Mouse (Mus musculus) layer of hippocampus, postnatal 36 days (tissue): Measurements from ENCODE around the gene Dok5. TPM values are rescaled to one million over a fixed set of nuclear protein-coding genes. Genes with fewer than 3 reads are reported as not detected.

Experiments used
- DNase-seq, 2 experiments: peaks; one replicate each; pipeline ENCODE4 v3.0.0; 2022
- total RNA-seq, 2 experiments: library from RNA; stranded (reverse); gene quantifications; 2 replicates each; pipeline ENCODE4 v1.2.3; 2021

The Dok5 gene
- total RNA-seq, 2 experiments from 2014 or later: 14.6 to 15.6 TPM

GRCm38 (mm10) chr2:170862799-170863198 is 131.2 kb downstream of the Dok5 start:
- DNase-seq: no peak

DNA sequence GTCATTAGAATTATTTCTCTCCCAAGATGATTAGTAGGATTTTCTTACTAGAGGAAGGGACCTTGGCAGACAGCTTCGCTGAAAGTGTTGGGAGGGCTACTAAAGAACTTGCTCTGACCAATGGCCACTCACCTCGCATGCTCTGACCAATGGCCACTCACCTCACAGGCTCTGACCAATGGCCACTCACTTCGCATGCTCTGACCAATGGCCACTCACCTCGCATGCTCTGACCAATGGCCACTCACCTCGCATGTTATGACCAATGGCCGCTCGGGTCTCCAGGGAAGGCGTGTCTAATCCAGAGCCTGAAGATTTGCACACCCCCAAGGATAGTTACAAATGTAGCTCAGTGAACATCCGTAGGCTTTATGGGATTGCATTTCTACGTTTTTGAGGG is 131.6 kb downstream of the Dok5 start:
- DNase-seq: no peak

DNA sequence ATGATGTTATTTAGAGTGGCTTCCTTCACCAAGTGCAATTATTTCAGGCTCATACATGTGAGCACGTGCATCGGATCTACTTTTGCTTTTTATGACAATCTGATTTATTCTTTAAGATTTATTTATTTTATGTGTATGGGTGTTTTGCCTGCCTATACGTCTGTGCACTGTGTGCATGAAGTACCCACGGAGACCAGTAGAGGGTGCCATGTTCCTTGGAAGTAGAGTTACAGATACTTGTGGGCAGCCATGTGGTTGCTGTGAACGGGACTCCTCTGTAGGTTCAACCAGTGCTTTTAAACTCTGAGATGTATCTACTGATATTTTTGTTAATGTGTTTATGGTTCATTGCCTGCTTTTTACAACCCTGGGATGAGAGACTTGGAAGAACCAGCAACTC is 132.4 kb downstream of the Dok5 start:
- DNase-seq: no peak

- DNase-seq: no peak
These were observed 133.2 kb downstream of the Dok5 start for GRCm38 (mm10) chr2:170864820-170865219.

GRCm38 (mm10) chr2:170870566-170870965 is 139.0 kb downstream of the Dok5 start:
- DNase-seq: no peak

DNA sequence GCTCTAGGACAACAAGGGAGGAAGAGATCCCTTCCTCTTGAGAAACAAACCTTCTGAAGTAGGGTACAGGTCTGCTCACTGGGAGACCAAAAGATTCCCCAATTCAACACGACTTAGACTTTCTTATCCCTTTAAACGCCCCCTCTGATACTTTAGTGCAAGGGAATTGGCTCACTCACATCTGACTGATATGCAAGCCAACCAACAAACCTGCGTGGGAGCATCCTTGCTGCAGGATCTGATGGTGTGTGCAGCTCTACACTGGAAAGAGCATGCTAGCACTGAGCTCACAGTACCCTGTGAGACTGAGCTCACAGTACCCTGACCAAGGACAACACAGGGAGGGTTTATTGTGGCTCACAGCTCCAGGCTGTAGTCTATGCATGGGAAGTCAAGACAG is 139.9 kb downstream of the Dok5 start:
- DNase-seq: no peak

GRCm38 (mm10) chr2:170873382-170873781 is 141.8 kb downstream of the Dok5 start:
- peak; percentile 77 to 79 for DNase-seq

DNA sequence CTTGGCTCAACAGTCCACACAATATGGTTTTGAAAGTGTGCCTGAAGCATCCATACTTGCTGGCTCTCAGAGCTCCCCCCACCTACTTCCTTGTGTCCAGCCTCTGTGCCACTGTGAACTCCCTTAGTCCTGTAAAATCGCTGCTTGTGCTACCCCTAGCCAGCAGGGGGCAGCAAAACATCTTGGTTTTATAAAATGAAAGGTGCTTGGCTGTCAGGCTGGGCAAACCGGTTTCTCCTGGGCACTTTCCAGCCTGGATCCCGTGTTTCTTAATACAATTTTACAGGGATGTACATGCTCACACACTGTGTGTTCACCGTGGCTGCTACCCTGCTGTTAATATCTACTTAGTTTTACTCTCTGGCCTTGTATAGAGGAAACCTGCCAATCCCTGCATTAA is 145.9 kb downstream of the Dok5 start:
- DNase-seq: peak; percentile 71 to 76

DNA sequence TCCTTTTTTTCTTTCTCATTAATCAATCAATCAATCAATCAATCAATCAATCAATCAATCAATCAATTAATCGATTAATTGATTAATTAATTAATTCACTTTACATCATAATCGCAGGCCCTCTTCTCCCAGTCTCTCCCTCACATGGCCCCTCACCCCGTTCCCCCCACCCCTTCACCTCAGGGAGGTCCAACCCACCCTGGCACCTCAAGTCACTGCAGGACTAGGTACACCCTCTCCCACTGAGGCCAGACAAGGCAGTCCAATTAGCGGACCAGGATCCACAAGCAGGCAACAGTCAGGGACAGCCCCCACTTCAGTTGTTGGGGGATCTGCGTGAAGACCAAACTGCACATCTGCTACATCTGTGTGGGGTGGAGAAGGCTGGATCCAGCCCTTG is 146.3 kb downstream of the Dok5 start:
- DNase-seq: no peak

- DNase-seq: no peak
These were observed 152.7 kb downstream of the Dok5 start for GRCm38 (mm10) chr2:170884209-170884801.

GRCm38 (mm10) chr2:170887984-170888383 is 156.4 kb downstream of the Dok5 start:
- no peak for DNase-seq

DNA sequence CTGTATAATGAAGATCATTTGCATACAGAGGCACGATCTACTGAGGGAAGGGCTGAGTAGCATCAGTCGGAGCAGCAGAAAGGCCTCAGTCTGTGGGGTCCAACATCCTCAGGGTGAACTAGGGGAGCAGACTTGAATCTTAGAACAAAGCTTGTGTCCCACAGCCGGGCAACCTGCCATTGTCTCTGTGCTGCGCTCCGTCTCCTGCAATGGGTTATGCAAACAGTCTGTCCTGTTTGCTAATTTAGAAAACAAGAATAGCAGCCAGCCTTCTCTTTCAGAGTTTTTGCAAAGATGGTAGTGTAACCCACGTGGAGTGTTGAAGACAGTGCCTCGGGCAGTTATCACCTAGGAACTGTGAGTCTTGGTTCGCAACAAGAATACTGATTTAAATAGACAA is 163.5 kb downstream of the Dok5 start:
- DNase-seq: peak in 1 of 2 experiments; percentile 18

DNA sequence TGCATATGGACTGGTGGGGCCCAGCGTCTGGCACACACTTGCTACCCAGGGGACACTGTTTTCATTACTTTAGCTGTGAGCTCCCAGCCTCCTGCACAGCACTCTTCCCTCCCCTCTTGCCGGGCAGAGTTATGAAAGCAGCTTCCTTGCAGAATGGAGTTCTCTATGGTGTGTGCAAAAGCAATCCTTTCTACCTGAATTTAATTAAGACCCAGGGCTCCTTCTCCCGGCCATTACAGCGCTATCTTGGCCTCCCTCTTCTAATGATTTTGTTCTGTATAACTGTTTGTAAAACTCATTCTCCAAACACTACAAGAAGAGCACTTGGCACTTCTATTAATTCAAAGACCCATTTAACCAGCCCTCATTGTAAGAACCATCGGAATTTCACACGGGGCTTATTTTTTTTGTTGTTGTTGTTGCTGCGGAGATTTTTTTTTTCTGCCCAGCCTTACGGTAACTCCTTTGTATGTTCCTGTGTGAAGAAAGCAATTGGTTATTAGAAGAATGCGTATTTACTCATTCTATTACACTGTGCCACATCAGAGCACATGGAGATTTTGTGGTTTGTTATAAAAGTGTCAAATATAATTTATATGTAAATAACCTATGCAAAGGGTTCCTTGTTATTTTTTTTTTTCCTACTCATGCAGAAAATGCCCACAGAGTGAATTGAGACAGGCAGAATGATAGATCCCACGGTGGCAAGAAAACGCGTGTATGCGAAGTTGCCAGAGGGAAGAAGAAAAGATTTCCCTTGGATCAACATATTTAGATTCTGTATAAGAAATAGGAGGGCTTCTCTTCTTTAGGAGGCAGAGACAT is 170.8 kb downstream of the Dok5 start:
- DNase-seq: no peak

- no peak for DNase-seq
These were observed 171.4 kb downstream of the Dok5 start for GRCm38 (mm10) chr2:170903029-170903306.

DNA sequence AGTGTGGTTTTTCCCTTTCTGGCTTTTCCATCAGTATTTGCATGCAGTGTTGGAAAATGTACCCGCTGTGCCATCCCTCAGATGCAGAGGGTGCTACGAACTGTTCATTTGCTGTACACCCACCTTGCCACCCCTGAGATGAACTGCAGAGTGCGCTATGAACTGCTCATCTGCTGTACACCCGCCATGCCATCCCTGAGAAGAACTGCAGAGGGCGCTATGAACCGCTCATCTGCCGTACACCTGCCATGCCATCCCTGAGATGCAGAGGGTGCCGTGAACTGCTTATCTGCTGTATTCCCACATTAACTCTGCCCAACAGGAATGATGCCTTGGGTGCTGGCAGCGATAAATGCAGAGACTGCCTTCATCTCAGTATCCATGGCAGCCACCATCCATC is 171.8 kb downstream of the Dok5 start:
- DNase-seq: no peak

DNA sequence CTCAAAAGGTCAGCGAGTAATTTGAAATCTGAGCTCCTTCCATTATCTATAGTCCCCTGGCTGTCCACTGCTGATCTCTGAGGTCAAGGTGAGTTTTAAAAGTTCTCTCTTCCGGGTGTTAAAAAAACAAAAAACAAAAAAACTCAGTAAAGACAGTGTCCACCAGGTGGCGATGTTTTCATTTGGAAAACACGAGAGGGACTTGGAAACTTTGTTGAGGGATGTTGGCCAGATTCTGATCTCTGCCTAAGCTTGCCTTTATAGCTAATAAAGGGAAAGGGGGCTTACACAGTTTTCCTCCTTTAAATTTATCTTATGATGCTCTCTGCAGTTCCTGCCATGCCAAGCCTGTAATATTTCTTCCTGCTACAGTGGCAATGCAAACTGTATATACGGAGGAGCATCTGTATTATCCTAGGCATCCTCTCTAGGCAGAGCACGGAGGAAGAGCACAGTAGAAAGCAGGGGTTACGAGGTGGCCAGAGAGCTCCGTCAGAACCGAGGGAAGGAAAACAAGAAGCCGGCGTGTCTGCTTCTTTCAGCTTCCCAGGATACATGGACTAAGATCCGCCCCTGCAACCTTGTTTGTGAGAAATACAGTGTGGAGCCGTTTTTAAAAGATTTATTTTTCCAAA is 181.1 kb downstream of the Dok5 start:
- peak in 1 of 2 experiments; percentile 22 for DNase-seq

DNA sequence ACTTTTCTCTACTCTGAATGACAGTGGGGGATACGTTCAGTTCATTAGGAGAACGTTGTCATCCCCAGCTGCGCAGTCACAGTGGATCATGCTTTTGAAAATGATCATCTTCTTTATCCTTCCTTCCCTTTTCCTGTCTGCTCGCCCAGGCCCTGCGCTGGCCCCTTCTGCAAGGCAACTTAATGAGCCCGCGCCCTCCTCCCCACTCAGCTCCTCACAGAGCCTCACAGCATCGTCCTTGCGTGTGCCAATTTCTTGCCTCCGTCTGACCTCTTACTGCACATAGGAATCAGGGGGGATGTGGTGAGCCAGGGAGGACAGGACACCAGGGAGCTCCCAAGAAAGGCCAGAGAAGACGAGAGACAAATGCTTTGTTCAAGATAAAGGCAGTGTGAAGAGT is 182.3 kb downstream of the Dok5 start:
- no peak for DNase-seq

- DNase-seq: no peak
These were observed 184.0 kb downstream of the Dok5 start for GRCm38 (mm10) chr2:170915646-170916045.

DNA sequence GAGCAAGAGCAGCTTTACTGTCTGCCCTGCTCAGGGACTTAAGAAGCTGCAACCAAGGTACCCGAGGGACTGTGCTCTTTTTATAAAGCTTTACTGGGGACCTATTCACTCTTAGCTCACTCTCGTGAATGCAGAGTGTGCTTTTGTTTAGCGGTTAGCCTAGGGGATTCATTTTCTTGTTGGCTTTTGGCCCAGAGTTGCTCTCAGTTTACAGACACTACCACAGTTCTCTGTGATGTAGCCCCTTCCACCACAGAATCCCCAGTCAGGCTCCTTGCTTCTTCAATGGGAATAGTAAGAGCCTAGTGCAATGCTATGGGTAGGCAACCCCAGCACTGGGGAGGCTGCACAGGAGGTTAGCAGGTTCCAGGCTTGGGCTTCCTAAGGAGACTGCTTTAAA is 190.7 kb downstream of the Dok5 start:
- no peak for DNase-seq

DNA sequence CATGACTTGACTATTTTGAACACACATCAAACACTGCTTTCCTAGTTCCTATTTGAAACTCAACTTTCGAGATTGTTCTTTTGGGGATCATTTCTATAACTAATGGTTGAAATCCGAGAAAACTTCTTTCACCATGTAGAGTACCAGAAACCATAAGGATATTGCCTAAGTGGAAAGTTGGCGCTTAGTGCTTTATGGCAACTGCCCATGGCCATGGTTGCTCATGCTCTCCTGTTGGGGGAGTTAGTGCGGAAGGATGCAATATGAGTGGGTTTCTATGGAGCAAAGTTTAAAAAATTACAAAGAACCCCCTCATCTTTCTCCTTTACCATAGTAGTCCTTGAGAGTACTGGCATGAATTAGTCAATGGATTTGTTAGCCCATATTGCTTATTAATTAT is 192.5 kb downstream of the Dok5 start:
- no peak for DNase-seq

DNA sequence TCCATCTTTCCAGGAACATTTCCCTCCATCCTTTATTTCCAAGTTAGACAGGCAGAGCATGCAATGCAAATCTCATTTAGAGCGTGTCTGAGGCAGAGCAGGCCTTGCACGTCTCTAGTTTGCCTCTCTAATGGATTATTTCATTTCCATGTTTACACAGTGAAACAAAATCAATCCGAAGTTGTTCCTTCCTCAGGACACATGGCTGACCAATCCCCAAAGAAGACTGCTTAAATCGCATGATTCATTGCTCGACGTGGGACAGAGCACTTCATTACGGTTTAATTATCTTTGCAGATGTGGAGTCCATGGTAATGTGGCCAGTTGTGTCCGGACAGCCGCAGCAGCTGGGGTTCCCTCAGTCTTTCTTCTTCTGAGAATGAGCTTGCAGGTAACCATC is 194.6 kb downstream of the Dok5 start:
- DNase-seq: no peak
